Mouse (Mus musculus): ENCODE results near the gene Nqo1.

GRCm38 (mm10) chr8:107412552-107412951 is 9.5 kb upstream of the Nqo1 start:
- TF ChIP-seq CTCF (IDR thresholded peaks at IDR 0.05; ENCODE audit: extremely low read depth, insufficient read length, insufficient replicate concordance, low read depth, low read length): no peak
- no peak for TF ChIP-seq POLR2A (IDR thresholded peaks at IDR 0.05; ENCODE audit: low read depth, low read length)
